Mouse (Mus musculus) urinary bladder, postnatal 36 days (tissue): ENCODE results near the gene Cnnm4.
A peak's percentile ranks its signal among the peaks of the same experiment; 100 is the strongest.

Experiments used
- DNase-seq, 2 experiments: peaks; one replicate each; pipeline ENCODE4 v3.0.0; 2022; ENCODE audit warnings: low spot score in 2 of 2, mixed read lengths in 1 of 2

The Cnnm4 gene

DNA sequence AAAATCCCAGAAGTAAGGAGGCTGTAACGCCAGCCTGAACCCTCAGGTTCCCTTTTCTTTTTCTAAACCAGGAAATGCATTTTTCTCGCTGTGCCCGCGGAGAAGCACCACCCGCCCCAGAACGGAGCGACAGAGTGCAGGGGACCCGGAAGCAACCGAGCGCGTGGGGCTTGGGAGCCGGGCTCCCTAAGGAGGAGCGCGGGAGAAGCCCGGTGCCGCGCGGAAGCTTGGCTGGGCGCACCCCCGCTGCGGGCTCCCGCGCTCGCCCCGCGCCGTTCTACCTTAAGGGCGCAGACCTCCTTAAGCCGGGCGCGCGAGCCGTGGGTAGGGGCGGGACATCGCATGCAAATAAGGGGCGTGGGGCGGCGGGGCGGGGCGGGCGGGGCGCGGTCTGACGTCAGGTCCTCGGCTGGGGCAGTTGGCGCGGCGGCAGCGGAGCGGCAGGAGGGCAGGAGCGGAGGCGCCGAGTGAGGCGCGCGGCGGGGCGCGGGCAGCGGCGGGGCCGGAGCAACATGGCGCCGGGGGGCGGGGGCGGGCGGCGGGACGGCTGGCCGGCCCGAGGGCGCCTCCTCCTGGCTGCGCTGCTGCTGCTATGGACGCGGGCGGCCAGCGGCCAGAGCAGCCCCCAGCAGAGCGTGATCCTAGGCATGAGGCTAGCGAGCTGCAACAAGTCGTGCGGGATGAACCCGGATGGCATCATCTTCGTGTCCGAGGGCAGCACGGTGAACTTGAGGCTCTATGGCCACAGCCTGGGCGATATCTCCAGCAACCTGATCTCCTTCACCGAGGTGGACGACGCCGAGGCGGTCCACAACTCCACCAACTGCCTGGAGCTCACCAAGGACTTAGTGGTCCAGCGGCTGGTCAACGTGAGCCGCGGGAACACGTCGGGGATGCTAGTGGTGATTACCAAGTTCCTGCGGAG lies at the start of gene Cnnm4:
Cnnm4 (plus strand) TSS at position 440 of the 925 bp plus-strand sequence.
- DNase-seq = peak; percentile 79 to 88

DNA sequence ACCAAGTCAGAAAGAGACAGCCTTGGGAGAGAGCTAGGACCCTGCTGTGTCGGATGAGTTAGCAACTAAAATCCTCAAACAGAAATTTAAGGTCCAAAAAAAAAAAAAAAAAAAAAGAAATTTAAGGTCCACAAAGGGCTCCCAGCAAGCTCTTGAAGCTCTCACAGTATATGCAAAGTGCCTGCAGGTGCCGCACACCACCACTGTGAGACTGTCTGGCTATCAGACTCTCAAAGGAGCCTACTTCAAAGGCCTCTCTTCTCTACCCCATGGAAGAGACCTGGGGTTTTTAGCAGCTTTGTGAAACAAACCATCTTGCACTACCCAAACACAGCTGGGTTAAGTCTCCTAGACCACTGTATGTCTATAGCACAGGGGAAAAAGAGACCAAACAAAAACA lies 41.9 kb upstream of the Cnnm4 start:
- DNase-seq = no peak

DNA sequence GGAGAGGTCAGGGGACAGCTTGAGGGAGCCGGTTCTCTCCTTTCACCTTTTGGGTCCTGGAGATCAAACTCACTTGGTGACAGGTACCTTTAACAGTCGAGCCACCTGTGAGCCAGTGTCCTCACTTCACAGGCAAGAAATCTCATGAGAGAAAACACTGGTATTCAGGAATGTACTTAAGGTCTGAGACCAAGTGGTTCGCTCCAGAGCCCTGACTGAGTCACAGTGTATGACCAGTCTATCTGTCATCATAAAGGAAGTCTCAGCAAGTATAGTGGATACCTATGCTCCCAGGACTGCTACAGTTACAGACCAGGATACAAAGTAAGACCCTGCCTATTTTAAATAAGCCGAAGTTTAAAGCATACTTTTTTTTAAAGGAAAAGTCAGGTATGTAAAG lies 38.4 kb upstream of the Cnnm4 start:
- no peak for DNase-seq

DNA sequence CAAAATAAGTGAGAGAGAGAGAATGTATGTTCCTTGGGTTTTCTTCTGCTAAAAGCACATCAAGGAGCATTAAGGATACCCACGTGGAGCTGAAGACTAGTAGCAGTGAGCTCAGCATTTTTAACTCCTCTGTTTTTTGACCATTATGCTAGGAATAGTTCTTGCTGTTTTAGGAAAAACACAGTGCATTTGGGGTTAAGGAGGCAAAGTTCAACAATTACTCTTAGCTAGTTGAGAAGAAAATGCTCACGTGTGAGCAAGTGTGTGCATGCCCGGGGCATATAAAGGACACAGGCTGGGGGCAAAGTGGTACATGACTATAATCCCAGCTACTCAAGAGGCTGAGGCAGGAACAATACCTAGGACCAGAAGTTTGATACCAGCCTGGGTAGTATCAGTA lies 37.8 kb upstream of the Cnnm4 start:
- no peak for DNase-seq

DNA sequence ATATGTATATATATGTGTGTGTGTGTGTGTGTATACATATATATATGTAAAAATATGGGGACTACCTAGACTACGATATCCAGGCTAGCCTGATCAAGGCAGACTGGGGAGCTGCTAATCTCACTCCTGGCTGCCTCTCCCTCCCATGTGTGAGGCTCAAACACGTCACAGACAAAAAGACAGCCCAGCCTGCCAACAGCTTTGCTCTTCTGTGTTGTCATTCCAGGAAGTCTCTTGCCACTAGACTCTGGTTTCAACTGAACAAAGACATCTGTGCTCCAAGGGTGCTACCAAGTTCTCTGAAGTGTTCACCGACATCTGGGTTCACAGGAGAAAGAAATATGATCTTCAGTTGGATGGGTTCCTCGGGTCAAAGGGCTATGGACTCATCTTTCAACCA lies 36.3 kb upstream of the Cnnm4 start:
- no peak for DNase-seq

DNA sequence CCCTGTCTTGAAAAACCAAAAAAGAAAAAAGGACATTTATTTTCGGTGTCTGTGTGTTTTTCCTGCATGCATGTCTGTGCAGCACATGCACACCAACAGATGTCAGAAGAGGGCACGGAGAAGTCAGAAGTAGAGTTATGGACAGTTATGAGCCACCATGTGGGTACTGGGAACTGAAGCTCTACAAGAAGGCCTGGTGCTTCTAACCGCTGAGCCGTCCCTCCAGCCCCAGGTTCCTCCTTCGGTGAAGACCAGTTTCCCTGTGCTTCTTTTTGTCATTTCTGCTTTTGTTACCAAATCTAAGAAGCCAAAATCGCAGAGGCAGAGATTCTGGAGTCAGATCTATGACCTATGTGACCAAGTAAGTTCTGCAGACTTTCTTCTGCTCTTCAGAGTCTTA lies 34.9 kb upstream of the Cnnm4 start:
- DNase-seq = no peak

DNA sequence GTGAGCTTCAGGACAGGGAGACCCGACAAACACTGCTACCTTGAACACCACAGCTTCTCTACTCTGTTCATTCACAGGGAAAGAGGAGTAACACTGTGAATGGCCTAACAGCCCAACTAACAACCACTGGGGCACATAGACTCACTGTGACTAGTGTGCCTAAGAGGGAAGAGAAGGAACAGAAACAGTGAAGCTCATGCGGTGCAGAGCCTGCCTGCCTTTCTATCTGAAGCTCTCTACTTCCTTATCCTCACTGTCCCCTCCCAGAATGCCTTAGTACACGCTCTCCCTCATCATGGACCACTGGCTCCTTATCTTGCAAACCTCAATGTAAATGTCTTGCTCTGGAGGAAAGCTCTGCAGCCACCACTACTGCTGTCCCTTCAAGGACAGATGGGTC lies 34.2 kb upstream of the Cnnm4 start:
- DNase-seq = no peak

DNA sequence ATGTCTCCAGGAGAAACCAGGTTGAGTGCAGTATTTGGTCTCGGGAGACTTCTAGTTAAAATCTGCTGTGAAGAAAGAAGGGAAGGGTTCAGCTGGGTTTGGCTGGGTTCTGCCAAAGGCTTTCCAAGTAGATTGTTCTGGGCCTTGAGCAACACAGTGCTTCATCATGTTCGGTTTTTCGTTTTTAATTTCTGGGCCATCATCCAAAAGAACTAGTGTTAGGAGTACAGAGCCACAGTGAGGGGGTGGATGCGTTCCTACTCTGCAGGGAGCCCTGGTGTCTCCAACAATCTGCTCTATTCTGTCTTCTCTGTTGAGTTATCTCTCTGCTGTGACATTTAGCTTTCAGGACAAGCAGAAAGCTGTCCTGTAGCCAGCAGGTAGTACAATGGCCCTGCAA lies 30.3 kb upstream of the Cnnm4 start:
- peak in 1 of 2 experiments; percentile 48 for DNase-seq

DNA sequence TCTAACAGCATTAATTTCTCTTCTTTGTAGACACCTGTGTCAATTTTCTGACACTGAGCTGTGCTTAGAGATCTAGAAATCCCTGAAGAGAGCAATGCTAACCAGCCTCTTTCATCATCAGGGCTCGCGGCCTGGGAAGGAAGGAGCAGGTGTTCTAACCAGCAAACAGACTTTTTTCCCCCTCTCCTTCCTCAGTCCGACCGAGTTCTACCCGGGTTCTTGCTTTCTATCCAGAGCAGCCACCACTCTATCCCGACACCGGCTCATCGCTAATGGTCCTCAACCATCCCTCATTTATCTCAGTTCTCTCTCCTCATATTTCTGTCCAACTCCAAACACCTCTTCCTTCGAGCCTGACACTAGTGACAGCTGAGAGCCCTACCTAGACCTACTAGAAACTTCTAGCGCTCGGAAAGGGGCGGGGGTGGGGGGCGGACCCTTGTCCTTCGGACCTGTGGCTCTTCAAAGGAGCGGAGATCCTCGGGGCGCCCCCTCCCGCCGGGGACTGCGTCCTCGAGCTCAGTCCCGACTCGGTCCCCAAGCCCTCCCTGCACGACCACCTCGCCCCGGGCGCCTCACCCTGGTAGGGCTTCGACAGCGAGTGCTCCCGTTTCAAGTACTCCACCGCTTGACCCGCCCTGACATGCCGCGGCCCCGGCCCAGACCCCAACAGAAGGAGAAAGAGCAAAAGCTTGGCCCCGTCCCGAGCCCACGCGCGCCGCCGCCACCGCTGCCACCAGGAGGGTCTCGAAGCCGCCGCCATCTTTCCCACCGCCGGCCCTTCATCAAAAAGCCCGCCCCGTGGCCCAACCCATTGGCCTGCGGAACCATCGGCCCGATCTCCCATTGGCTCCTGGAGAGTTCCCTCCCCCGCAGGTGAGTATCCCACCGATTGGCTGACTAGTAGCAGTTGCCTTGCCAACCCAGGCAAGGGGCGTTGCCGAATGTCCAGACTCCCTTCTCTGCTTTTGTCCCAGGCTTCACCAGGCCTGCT lies 26.7 kb upstream of the Cnnm4 start, which contains the start of gene Lman2l:
Lman2l (minus strand) TSS at position 801 of the 994 bp plus-strand sequence.
- DNase-seq = peak; percentile 90 to 96

DNA sequence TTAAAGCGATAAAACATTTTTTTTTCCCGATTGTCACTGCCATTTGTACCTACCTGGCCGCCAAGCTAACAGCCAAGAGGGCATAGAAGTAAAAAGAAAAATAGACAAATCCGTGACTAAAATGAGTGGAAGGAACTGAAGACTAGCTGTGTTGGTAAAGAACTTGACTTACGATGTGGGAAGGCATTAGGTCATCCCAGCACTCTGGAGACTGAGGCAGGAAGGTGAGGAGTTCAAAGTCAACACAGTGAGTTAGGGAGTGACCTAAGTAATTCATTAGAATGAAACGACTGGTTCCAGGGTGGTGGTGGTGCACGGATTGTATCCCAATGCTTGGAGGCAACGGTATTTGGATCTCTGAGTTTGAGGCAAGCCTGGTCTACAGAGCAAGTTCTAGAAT lies 25.9 kb upstream of the Cnnm4 start:
- no peak for DNase-seq

DNA sequence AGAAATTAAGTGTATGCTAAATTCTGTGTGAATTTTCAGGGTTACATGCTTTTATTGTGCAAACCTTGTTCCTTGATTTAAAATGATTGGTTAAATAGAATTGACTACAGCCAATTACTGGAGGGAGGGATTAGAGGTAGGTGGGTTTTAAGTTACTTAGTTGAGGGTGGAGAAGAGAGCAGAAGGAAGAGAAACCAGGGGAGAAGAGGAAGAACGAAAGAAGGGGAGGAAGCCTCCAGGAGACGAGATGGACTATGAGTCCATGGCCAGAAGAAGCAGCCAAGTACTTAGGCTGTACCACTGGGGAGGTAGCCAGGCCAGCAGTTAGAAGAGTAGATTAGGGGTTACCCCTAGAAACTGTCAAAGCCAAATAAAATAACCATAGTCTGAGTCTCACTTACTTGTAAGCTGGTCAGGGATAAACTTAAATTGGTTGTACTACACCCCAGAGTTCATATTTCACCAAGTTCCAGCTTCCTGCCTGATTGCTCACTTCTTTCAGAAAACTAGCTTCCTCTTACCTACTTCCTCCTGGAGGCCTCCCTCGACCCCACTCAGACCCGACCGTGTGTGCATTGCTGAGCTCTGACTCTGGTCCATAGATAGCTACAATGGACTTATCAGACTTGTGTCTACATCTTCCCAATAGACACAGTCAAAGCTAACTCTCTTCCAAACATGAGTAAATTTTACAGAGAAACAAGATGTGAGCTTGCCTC lies 25.2 kb upstream of the Cnnm4 start:
- no peak for DNase-seq

DNA sequence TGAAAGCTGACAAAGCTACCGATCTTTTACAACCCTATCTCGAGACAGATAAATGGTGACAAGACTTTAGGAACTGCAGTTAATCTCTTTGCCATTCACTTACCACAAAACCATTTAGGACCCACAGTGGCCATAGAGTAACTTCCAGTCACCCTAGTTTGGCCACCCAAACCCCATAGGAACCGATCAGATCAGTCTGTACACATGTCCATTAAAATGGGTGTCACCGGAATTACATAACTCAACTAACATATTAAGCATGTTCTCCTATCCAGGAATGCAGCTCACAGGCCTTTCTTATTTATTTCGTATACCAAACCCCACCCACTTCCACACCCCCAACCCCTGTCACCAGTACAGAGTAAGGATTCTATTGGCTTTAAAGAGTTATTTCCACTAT lies 24.6 kb upstream of the Cnnm4 start:
- DNase-seq = no peak

DNA sequence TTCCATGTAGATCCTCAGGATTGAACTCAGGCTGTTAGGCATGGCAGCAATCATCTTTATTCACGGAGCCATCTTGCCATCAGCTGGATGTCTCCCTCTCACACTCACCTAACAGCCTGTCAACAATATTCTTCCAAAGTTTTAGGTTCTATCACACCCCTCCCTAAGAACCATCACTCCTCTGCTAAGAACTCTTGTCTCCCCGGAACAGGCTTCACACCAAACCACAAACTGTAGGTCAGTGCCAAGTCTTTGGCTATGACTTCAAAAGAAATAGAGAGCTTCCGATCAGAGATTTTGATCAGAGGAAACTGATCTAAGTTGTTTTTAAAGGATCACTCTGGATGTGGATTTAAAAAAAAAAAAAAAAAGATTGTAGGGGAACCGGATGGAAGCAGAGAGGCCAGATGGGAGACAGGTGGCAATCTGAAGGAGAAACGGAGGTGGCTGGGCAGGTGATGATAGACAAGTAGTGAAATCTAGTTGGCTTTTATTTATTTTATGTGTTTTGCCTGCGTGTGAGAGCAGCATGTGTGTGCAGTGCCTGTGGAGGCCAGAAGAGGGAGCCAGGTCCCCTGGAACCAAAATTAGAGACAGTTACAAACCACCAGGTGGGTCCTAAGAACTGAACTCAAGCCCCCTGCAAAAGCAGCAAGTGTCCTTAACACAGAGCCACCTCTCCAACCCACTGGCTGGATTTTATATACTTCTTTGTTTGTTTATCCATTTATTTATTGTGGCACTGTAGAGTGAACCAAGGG lies 17.2 kb upstream of the Cnnm4 start:
- DNase-seq = no peak

DNA sequence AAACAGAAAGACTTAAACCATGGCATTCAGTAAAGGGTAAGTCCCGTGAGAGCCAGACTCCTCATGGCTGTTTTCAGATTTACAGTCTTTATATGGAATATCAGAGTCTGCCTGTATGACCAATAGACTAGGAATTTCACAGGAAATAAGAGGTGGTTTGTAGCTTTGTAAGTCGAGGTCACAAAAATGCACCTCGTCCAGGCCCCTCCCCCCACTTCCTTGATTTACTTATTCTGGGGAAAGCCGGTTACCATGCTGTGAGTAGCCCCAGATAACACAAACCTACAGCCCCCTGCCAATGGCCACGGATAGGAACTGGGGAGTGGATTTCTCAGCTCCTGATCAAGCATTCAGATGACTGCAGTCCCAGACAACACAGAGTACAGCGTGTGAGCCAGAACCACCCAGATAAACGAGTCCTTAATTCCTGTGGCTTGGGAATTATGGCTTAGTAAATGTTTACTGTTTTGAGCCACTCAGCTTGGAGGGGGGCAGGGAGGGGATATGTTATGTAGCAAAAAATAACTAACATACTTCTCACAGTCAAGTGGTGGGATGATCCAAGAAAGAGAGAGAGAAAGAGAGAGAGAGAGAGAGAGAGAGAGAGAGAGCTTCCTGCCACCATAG lies 13.9 kb upstream of the Cnnm4 start:
- DNase-seq = no peak

DNA sequence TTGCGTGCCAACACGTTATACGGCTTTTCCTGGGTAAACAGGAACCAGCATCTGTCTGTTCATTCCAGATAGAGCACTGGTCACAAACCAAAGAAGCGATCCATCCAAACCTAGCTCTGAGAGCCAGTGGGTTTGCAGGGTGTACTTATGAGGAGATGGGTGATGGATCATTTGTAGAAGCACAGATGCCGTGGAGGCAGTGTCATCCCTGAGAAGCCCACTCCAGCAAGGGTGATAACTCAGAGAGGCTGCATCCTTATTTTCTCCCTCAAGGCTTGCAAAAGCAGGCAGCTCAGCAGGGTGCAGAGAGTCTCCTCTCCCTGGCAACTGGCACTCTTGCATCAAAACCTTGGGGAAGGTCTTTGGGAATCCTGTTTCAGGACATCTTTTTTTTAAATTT lies 13.3 kb upstream of the Cnnm4 start:
- no peak for DNase-seq

DNA sequence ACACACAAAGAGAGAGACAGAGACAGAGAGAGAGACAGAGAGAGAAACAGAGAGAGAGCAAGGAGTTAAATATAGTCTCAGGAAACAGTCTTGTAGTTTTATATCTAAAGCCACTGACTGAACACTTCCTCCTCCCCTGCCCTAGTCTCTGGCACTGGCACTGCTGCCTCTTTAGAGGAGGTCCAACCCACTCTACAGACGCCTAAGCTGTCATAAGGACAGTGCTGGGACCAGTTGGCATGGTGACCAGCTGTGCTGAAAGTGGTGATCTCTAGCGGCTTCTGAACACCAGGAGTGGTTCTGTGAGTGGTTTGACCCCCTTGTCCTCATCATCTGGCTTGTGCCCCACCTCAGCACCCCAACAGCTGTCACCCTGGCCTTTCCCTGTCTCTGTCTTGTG lies 9.6 kb upstream of the Cnnm4 start:
- no peak for DNase-seq

DNA sequence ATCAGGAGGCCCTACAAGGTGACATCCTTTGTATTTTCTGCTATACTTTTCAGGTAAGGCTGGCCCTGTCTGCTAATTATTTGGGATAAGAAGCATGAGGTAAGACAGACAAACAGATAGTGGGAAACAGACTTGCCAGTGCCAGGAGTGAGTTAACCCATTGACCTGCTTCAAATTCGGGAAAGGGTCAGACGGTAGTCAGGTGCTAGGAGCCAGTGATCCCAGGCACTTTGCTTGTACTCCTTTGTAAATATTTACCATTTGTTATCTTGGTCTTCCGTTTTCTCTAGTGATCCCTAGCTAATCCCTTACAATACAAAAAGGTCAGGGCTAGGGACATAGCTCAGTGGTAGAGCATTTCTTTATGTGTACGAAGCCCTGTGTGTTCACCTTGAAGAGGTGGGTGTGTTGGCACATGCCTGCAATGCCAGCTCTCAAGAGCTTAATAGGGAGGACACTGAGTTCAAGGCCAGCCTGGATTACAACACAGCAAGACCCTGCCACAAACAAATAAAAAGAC lies 5.7 kb upstream of the Cnnm4 start:
- DNase-seq = no peak

DNA sequence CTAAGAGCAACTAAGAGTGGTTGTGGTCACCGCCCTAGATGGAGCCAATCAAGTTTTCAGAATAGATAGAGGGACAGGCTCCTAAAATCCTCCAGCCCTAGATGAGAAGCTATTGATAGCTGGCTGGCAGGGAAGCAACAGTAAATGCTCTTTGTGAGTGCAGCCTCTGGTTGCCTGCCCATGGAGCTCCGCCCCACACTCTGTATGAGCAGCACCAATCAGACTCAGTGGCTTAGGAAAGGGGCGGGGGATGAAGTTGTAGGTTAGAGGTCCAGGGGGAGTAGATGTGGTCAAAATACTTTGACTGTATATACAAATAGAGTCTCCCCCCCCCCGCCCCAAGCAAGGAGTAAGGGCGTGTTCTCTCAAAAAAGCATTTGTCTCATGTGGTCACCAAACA lies 4.0 kb upstream of the Cnnm4 start:
- DNase-seq = no peak

DNA sequence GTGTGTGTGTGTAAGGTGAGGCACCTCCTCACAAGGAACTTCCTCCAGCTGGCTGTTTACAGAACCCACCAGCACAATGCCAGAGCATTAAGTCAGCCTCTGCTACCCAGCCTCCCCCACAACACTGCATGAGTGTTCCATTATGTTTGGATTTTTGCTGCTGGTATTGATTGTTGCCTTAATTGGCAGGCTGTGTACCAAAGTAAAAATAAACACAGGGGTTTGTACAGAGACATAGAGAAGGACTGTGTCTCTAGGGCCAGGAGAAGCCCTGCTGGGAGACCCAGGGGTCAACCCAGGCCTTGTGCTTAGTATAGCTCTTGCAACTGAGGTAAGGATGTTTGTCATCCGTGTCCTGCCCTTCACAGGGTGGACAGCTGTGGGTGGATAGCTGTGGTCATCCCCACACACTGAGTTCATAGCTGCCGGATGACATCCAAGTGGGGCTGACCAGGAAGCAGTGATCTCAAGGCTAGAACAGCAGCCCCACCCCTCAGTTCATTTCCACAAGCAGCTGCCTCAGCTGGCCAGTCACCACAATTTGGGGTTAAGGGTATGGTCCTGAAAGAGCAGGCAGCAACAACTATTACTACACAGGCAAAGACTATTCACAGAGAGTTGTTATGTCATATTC lies 1.5 kb upstream of the Cnnm4 start:
- peak in 1 of 2 experiments; percentile 36 for DNase-seq

DNA sequence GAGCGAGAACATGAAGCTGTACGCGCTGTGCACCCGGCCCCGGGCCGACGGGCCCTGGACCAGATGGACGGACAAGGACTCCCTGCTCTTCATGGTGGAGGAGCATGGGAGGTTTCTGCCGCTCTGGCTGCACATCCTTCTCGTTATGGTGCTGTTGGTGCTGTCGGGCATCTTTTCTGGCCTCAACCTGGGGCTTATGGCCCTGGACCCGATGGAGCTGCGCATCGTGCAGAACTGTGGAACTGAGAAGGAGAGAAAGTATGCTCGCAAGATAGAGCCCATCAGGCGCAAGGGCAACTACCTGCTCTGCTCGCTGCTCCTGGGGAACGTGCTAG lies 653 bp downstream of the Cnnm4 start:
- no peak for DNase-seq
